15 mouse cellular contexts compared by ENCODE assay signal in genomic region chr12:8810966-8811365, GRCm38 (mm10). TPM values are rescaled to one million over a fixed set of nuclear protein-coding genes. Genes with fewer than 3 reads are reported as not detected.
DNase-seq lines count a peak whose midpoint lies in the region; ATAC-seq and TF ChIP-seq lines count a peak whose summit lies in the region.
"Had no signal": no experiment of that assay in that cellular context is flagged by ENCODE, and none has a peak within 500 bp of the region (broad histone marks: within the 10 kb centered on the region; RNA-seq: fewer than 3 reads in every experiment).

No protein-coding gene starts in this region.

- no peaks in the 10 kb centered on the region for H3K27me3 ChIP-seq in kidney, embryonic 14.5 days (ENCODE audit: control insufficient read depth, insufficient read depth, low read length)
- H3K27me3 ChIP-seq in embryonic facial prominence, embryonic 15.5 days, result no peaks in the 10 kb centered on the region
- H3K27me3 ChIP-seq in lung, embryonic 15.5 days, result no peaks in the 10 kb centered on the region
- no peaks in the 10 kb centered on the region for H3K27me3 ChIP-seq in small intestine, adult 2 months (ENCODE audit: control insufficient read depth, insufficient read depth, low read length)
- H3K27me3 ChIP-seq in hindbrain, postnatal 0 days (ENCODE audit: insufficient read depth, low read length), result no peaks in the 10 kb centered on the region
- no peaks in the 10 kb centered on the region for H3K27me3 ChIP-seq in forebrain, embryonic 14.5 days (replicated peaks; ENCODE audit: control insufficient read depth, insufficient read depth, low read length)
- H3K27me3 ChIP-seq: hindbrain, embryonic 15.5 days; neural tube, embryonic 13.5 days had no signal

- H3K4me1 ChIP-seq in kidney, embryonic 14.5 days (ENCODE audit: control insufficient read depth, insufficient read depth, low read length), result peaks cover 18% of the 10 kb centered on the region
- peaks cover 10% of the 10 kb centered on the region for H3K4me1 ChIP-seq in embryonic facial prominence, embryonic 15.5 days
- H3K4me1 ChIP-seq in lung, embryonic 15.5 days, result peaks cover 29% of the 10 kb centered on the region
- H3K4me1 ChIP-seq in small intestine, adult 2 months (ENCODE audit: control insufficient read depth, insufficient read depth, insufficient read length, low read length), result peaks cover 14% of the 10 kb centered on the region
- H3K4me1 ChIP-seq in hindbrain, postnatal 0 days (ENCODE audit: insufficient read depth, low read length), result no peaks in the 10 kb centered on the region
- no peaks in the 10 kb centered on the region for H3K4me1 ChIP-seq in forebrain, embryonic 14.5 days (ENCODE audit: control insufficient read depth, insufficient read depth, low read length)
- H3K4me1 ChIP-seq: hindbrain, embryonic 15.5 days; neural tube, embryonic 13.5 days had no signal

- H3K9me3 ChIP-seq in kidney, embryonic 14.5 days (ENCODE audit: control insufficient read depth, low read length), result no peaks in the 10 kb centered on the region
- H3K9me3 ChIP-seq in embryonic facial prominence, embryonic 15.5 days (replicated peaks), result no peaks in the 10 kb centered on the region
- H3K9me3 ChIP-seq in lung, embryonic 15.5 days, result no peaks in the 10 kb centered on the region
- no peaks in the 10 kb centered on the region for H3K9me3 ChIP-seq in hindbrain, postnatal 0 days (ENCODE audit: low read length)
- H3K9me3 ChIP-seq in forebrain, embryonic 14.5 days (replicated peaks; ENCODE audit: control insufficient read depth, low read length), result no peaks in the 10 kb centered on the region
- H3K9me3 ChIP-seq: hindbrain, embryonic 15.5 days; neural tube, embryonic 13.5 days had no signal

- no peak overlapping the region for H3K4me2 ChIP-seq in kidney, embryonic 14.5 days (replicated peaks; ENCODE audit: low read depth, low read length)
- H3K4me2 ChIP-seq in embryonic facial prominence, embryonic 15.5 days (replicated peaks), result no peak overlapping the region
- no peak overlapping the region for H3K4me2 ChIP-seq in lung, embryonic 15.5 days
- H3K4me2 ChIP-seq in hindbrain, postnatal 0 days (ENCODE audit: low read depth, low read length), result no peak overlapping the region
- H3K4me2 ChIP-seq in forebrain, embryonic 14.5 days (ENCODE audit: low read length), result no peak overlapping the region
- H3K4me2 ChIP-seq: heart, embryonic 11.5 days; hindbrain, embryonic 15.5 days; neural tube, embryonic 13.5 days had no signal

- 0 out of 2 replicates have a peak overlapping the region, but pooled peaks have one; percentile 47 for H3K27ac ChIP-seq in kidney, embryonic 14.5 days (ENCODE audit: low read depth, low read length)
- H3K27ac ChIP-seq in embryonic facial prominence, embryonic 15.5 days (replicated peaks), result peak overlapping the region; percentile 63
- peak overlapping the region; percentile 91 for H3K27ac ChIP-seq in lung, embryonic 15.5 days
- peak overlapping the region; percentile 80 for H3K27ac ChIP-seq in small intestine, adult 2 months (ENCODE audit: insufficient read depth, low read depth, low read length)
- no peak overlapping the region for H3K27ac ChIP-seq in hindbrain, postnatal 0 days
- H3K27ac ChIP-seq in forebrain, embryonic 14.5 days (ENCODE audit: low read depth, low read length), result no peak overlapping the region
- H3K27ac ChIP-seq: hindbrain, embryonic 15.5 days; neural tube, embryonic 13.5 days had no signal

- no peak overlapping the region for H3K9ac ChIP-seq in kidney, embryonic 14.5 days (ENCODE audit: low read depth, low read length)
- no peak overlapping the region for H3K9ac ChIP-seq in embryonic facial prominence, embryonic 15.5 days
- no peak overlapping the region for H3K9ac ChIP-seq in lung, embryonic 15.5 days
- H3K9ac ChIP-seq in hindbrain, postnatal 0 days (replicated peaks; ENCODE audit: low read length), result no peak overlapping the region
- H3K9ac ChIP-seq in forebrain, embryonic 14.5 days (ENCODE audit: low read length), result no peak overlapping the region
- H3K9ac ChIP-seq: hindbrain, embryonic 15.5 days; neural tube, embryonic 13.5 days had no signal

- no peaks in the 10 kb centered on the region for H3K36me3 ChIP-seq in kidney, embryonic 14.5 days (ENCODE audit: control insufficient read depth, insufficient read depth, low read length)
- no peaks in the 10 kb centered on the region for H3K36me3 ChIP-seq in embryonic facial prominence, embryonic 15.5 days
- no peaks in the 10 kb centered on the region for H3K36me3 ChIP-seq in lung, embryonic 15.5 days
- no peaks in the 10 kb centered on the region for H3K36me3 ChIP-seq in small intestine, adult 2 months (ENCODE audit: control insufficient read depth, insufficient read depth, low read length)
- no peaks in the 10 kb centered on the region for H3K36me3 ChIP-seq in hindbrain, postnatal 0 days (ENCODE audit: insufficient read depth, low read length)
- no peaks in the 10 kb centered on the region for H3K36me3 ChIP-seq in forebrain, embryonic 14.5 days (ENCODE audit: control insufficient read depth, insufficient read depth, low read length)
- H3K36me3 ChIP-seq: hindbrain, embryonic 15.5 days; neural tube, embryonic 13.5 days had no signal

- ATAC-seq in kidney, embryonic 14.5 days (ENCODE audit: low FRiP score, low TSS enrichment), result 0 out of 2 replicates have a peak, but pooled peaks have one; percentile 22
- ATAC-seq in embryonic facial prominence, embryonic 15.5 days (ENCODE audit: insufficient number of reproducible peaks, low FRiP score, low TSS enrichment, low read depth), result 0 out of 2 replicates have a peak, but pooled peaks have one; percentile 16
- no peak for ATAC-seq in lung, embryonic 15.5 days (ENCODE audit: borderline replicate concordance, extremely low read depth, low FRiP score, low TSS enrichment)
- ATAC-seq in hindbrain, postnatal 0 days, result no peak
- ATAC-seq in forebrain, embryonic 14.5 days, result no peak
- ATAC-seq: activated CD4-positive, CD25-positive, alpha-beta regulatory T cell, adult 4 months had no signal

- no peak for TF ChIP-seq CTCF in small intestine, adult 2 months (IDR thresholded peaks at IDR 0.05; ENCODE audit: extremely low read depth, insufficient read length, insufficient replicate concordance, low read depth, low read length)
- TF ChIP-seq CTCF in hindbrain, postnatal 0 days (IDR thresholded peaks at IDR 0.05; ENCODE audit: low read depth), result no peak

- DNase-seq in kidney, postnatal 36 days, result no peak
- no peak for DNase-seq in hindbrain, postnatal 0 days (ENCODE audit: low spot score)
- DNase-seq in forebrain, embryonic 14.5 days (ENCODE audit: low spot score), result no peak
- DNase-seq in gastrocnemius, postnatal 36 days, result no peak
- DNase-seq: adrenal gland, postnatal 25 days; cerebellum, postnatal 10 days; gastrocnemius, postnatal 25 days had no signal

- H3K4me3 ChIP-seq in kidney, embryonic 14.5 days (ENCODE audit: low read length), result no peak overlapping the region
- no peak overlapping the region for H3K4me3 ChIP-seq in embryonic facial prominence, embryonic 15.5 days (replicated peaks)
- H3K4me3 ChIP-seq in lung, embryonic 15.5 days, result no peak overlapping the region
- H3K4me3 ChIP-seq in small intestine, adult 2 months (ENCODE audit: low read depth, low read length), result no peak overlapping the region
- no peak overlapping the region for H3K4me3 ChIP-seq in hindbrain, postnatal 0 days (ENCODE audit: low read length)
- no peak overlapping the region for H3K4me3 ChIP-seq in forebrain, embryonic 14.5 days (ENCODE audit: low read depth, low read length)
- H3K4me3 ChIP-seq: hindbrain, embryonic 15.5 days; neural tube, embryonic 13.5 days had no signal

- 41% methylated on average over 2 of the region's 2 CpGs for WGBS in kidney, embryonic 14.5 days
- 50% methylated on average over 2 of the region's 2 CpGs for WGBS in embryonic facial prominence, embryonic 15.5 days
- WGBS in lung, embryonic 15.5 days, result 41% methylated on average over 2 of the region's 2 CpGs
- 27% methylated on average over 2 of the region's 2 CpGs for WGBS in small intestine, adult 2 months
- 72% methylated on average over 2 of the region's 2 CpGs for WGBS in hindbrain, postnatal 0 days
- 66% methylated on average over 2 of the region's 2 CpGs for WGBS in forebrain, embryonic 14.5 days

- intact Hi-C loops in gastrocnemius, postnatal 36 days (cut with DNase I), result no loop called here

- TF ChIP-seq POLR2A in small intestine, adult 2 months (IDR thresholded peaks at IDR 0.05; ENCODE audit: low read depth, low read length), result no peak

RNA-seq across cellular contexts. Expression of gene Sdc1, which starts 39.8 kb away (rescaled TPM):
- polyA plus RNA-seq in kidney, embryonic 14.5 days (2014; fragmentation: Nextera tagmentation; extraction: Ambion mirVana), result 41.9 and 57.3 TPM in 2 replicates
- 176 and 181 TPM in 2 replicates for polyA plus RNA-seq in embryonic facial prominence, embryonic 15.5 days (2015; fragmentation: Nextera tagmentation; extraction: Ambion mirVana)
- polyA plus RNA-seq in lung, embryonic 15.5 days (2015; fragmentation: Nextera tagmentation; extraction: Ambion mirVana), result 139 and 142 TPM in 2 replicates
- 42.5 and 75.4 TPM in 2 replicates for polyA plus RNA-seq in small intestine, adult 2 months (2012; rRNA removed)
- 17.1 and 20.6 TPM in 2 replicates for total RNA-seq in hindbrain, postnatal 0 days (2014; rRNA removed)
- polyA plus RNA-seq in hindbrain, postnatal 0 days (2015; fragmentation: Nextera tagmentation; extraction: Ambion mirVana), result 12.5 and 14.0 TPM in 2 replicates
- polyA plus RNA-seq in forebrain, embryonic 14.5 days (2014; fragmentation: Nextera tagmentation; extraction: Ambion mirVana), result 21.3 and 24.8 TPM in 2 replicates
- 1 to 10 TPM; 2.7 to 3.3 TPM for total RNA-seq in gastrocnemius, postnatal 36 days (2021)

Comparison
In these comparisons a context has a peak if more than half of its experiments do, and no peak if none do; other contexts are left out.
1. ATAC-seq: peak in kidney, embryonic 14.5 days (single experiment) and embryonic facial prominence, embryonic 15.5 days (single experiment); none in lung, embryonic 15.5 days (single experiment), hindbrain, postnatal 0 days (single experiment) and forebrain, embryonic 14.5 days (single experiment).
2. H3K27ac ChIP-seq: peak in kidney, embryonic 14.5 days (single experiment), embryonic facial prominence, embryonic 15.5 days (single experiment), lung, embryonic 15.5 days (single experiment) and small intestine, adult 2 months (single experiment); none in hindbrain, postnatal 0 days (single experiment) and forebrain, embryonic 14.5 days (single experiment).